Mouse (Mus musculus): ENCODE measurements at regions not wholly inside any gene's neighbourhood (a gene's known extent, or its start where the extent isn't known, plus 50 kb on each side); places are given as distances from the start of the nearest gene placed in this dataset.

DNA sequence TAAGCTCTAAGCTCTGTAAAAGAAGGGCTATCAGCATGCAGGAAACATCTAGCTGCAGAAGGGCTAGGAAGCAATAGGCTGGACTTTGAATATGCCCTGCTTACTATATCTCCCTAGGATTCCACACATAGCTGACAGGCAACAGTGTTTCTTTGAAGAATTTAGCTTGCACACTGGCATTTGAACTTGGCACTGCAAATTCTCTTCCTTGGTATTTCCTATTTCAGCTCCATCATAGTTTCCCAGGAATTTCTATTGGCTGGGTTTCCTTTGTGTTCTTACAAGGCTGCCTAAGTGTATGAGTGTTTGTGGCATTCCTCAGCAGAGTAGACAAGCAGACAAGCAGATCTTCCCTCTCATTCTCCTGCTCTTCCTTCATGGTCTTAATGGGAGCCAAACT lies 159.0 kb upstream of the Fggy start:
- no peak for DNase-seq

DNA sequence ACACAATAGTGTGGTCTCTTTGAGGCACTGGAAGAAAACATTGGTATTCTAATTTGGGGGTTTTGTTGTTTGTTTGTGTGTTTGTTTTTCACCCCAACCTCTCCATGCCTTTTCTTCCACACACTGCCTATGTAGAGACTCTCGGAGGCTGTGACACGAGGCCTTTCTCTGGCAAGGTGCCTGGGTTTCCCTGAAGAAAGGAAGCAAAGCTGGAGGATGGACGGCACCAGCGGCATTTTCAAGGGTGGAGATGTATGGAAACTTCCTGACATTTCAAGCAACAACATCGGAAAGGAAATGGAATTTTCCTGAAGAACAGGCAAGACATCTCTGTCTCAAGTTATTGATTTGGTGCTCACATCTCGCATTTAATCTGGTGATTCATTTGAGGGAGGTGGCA lies 155.0 kb upstream of the Fggy start:
- DNase-seq: peak in 1 of 2 experiments; percentile 51

DNA sequence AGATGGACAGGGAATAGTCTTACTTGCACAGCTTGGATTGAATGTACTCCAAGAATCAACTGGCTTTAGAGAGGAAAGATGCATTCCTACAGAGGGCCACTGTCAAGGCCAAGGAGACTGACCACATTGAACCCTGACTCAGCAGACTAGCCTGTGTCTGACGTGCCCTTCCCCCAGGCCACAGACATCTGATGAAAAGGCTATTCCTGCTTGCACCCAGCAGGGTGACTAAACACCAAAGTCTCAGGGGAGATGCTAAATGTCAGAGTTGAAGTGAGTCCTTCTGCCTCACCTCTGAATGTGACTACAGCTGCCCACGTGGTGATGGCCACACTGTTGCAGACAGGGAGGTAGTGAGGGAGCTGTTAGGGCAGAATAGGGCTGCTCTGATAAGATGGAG lies 140.2 kb upstream of the Fggy start:
- peak; percentile 38 to 66 for DNase-seq

DNA sequence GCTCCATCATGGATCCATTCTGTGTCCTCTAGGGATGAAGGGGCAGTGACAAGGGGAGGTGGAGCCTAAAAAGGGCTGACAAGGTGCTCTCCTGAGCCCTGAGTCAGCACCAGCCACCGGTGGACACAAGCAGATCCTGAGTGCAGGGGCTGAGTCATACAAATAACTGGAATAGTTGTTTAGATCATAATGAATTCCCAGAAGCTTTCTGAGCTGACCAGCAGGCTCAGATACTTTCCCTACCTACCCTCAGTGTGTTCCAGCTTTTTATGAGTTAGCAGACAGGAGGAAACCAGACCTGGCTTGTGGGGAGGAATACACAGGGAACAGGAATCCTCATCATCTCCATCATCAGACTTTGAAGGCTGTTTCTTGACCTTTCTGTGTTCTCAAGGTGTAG lies 130.7 kb upstream of the Fggy start:
- no peak for DNase-seq

DNA sequence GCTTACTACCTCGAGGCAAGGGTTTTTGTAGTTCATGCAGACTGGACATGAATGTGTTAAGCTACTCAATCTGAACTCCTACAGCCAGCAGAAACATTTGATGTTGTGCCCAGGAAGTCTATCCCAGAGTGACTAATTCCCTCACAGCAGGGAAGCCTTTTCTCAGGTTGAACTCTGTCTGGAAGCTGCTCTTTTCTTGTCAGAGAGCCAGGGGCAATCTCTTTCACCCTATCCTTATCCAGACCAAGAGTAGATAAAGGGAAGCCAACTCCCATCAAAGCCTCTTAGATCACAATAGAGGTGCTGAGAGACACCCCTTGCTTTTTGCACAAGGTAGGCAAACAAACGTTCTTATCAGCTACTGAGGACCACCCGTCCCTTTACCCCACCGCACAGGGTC lies 122.8 kb upstream of the Fggy start:
- no peak for DNase-seq

GRCm38 (mm10) chr4:95435080-95435479 lies 122.2 kb upstream of the Fggy start:
- DNase-seq: no peak

GRCm38 (mm10) chr4:95439834-95440233 lies 117.5 kb upstream of the Fggy start:
- no peak for DNase-seq

- DNase-seq: peak; percentile 90 to 93
Measured at GRCm38 (mm10) chr4:95443854-95444811, 113.2 kb upstream of the Fggy start.

- no peak for DNase-seq
Measured at GRCm38 (mm10) chr4:95450286-95450685, 107.0 kb upstream of the Fggy start.

- DNase-seq: no peak
Measured at GRCm38 (mm10) chr4:95451831-95452230, 105.5 kb upstream of the Fggy start.

GRCm38 (mm10) chr4:95456318-95456717 lies 101.0 kb upstream of the Fggy start:
- no peak for DNase-seq

- DNase-seq: no peak
Measured at GRCm38 (mm10) chr4:95456943-95457342, 100.4 kb upstream of the Fggy start.

DNA sequence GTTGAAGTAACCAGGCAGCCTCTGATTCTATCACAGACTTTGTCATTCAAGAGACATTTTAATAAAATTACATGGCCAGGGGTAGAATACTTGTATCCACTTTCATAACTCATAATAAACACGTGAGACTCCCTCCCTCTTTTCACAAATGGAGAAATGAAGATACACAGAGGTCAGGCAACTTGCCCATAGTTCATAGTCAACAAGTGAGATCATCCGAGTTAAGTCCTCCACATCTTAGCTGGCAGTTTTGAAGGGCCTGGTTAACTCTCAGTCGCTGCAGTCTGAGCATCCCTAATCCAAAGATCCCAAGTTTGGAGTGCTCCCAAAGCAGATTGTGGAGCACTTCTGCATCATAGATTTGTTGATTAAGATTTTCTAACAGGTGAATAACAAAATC lies 94.8 kb upstream of the Fggy start:
- DNase-seq: no peak

- no peak for DNase-seq
Measured at GRCm38 (mm10) chr4:95463082-95463825, 94.1 kb upstream of the Fggy start.

GRCm38 (mm10) chr4:95466647-95467046 lies 90.7 kb upstream of the Fggy start:
- DNase-seq: no peak

- no peak for DNase-seq
Measured at GRCm38 (mm10) chr4:95467526-95467925, 89.8 kb upstream of the Fggy start.

GRCm38 (mm10) chr4:95474726-95475406 lies 82.4 kb upstream of the Fggy start:
- no peak for DNase-seq

- peak in 1 of 2 experiments; percentile 1 for DNase-seq
Measured at GRCm38 (mm10) chr4:95476071-95476724, 81.1 kb upstream of the Fggy start.

DNA sequence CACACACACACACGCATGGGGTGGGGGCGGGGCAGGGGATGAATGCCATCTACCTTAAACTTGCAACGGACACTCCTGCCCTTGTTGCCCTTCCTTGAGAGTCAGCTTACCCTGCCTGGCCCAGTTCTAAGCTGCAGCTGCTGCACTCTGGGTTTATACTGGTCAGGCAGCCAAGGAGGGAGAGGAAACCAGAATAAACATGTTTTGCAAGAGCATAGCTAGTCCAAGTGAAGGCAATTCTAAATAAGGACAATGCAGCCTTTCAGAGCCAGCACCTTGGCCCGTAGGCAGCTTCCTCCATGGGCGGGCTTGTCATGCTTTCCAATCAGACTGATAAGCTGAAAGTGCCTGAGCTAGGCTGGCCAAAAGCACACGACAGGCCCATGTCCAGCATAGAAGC lies 73.7 kb upstream of the Fggy start:
- peak; percentile 36 to 63 for DNase-seq

DNA sequence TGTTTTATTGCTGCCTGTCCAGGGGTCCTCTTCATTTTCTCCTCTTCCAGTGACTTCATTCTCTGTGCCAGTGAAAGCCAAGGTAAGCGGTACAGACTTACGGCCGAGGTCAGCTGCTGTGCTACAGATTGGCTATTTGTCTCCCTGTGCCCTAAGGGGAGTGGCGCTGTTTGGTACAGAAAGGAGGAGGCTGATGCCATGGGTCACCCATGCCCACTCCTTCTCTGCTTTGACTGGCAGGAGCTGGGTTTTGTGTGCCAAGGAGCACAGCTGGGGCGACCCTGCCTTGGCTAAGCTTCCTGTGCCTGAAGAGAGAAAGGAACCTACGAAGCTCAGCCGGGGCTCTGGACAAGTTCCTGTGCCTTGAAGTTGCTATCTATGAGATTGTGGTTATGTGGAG lies 70.0 kb upstream of the Fggy start:
- DNase-seq: peak; percentile 1 to 40

- DNase-seq: no peak
Measured at GRCm38 (mm10) chr4:95487969-95488368, 69.3 kb upstream of the Fggy start.

- no peak for DNase-seq
Measured at GRCm38 (mm10) chr4:95489059-95489458, 68.2 kb upstream of the Fggy start.

- no peak for DNase-seq
Measured at GRCm38 (mm10) chr4:95500265-95500664, 57.0 kb upstream of the Fggy start.
